Mouse (Mus musculus) megakaryocyte, adult 5-6 weeks (primary cell): Measurements from ENCODE around the gene Rpn2. TPM values are rescaled to one million over a fixed set of nuclear protein-coding genes. Genes with fewer than 3 reads are reported as not detected.
A peak's percentile ranks its signal among the peaks of the same experiment; 100 is the strongest.

ENCODE experiments used
- ATAC-seq: 2 replicates; pipeline ENCODE4 v1.8.0; 2016; ENCODE audit warnings: mild to moderate bottlenecking, inconsistent platforms; ENCODE audit not compliant: poor library complexity, severe bottlenecking
- total RNA-seq, 2 experiments: library from RNA; stranded (forward) in 1 of 2; stranded (reverse) in 1 of 2; fragments of 153-499, 151-499 nt in 1 of 2; fragments of 221-1000, 200-1000 nt in 1 of 2; gene quantifications; 2 replicates each; pipeline versions ENCODE4 v1.2.3 to v1.2.4; 2015 to 2017

The Rpn2 gene
- total RNA-seq, 2 experiments from 2014 or later: 198 to 210 TPM

DNA sequence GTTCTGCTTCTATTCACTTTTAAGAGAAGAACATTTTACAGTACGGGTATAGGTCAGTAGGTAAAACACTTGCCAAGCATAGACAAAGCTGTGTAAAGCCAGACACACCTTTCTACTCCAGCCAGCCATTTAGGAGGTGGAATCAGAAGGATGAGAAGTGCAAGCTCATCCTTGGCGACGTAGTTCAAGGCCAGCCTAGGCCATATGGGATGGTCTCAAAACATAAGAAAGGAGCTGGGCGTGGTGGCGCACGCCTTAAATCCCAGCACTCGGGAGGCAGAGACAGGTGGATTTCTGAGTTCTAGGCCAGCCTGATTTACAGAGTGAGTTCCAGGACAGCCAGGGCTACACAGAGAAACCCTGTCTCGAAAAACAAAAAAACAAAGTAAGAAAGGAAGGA, 30.8 kb downstream of the Rpn2 start:
- ATAC-seq: no peak

DNA sequence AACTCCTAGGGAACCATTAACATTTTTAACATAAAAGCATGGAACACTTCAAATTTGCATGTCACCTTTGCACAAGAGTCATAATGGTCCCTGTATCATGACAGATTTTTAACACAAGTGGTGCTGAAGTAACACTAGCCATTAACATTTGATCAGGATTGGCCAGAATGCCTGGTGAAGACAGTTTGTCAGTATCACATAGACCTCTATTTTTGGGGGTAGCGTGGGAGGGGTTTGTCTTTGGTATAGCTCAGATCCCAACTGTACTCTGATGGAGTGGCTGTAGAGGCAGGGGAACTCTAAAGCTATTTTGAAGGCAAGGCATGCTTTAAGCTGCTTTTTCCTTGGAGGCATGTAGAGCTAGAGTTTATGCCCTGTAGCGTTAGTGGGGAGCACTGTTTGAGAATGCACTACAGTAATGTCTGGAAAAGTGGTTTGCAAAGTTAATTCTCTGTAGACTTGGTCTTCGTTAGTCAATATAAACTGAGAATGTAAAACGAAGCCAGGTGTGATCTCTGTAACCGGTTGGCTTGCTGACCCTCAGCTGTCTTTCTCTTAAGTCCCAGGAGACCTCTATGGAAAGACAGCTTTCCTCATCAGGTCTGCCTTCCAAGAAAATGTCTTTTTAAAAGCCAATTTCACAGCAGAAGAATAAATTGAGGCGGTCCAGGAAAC, 32.3 kb downstream of the Rpn2 start:
- no peak for ATAC-seq

DNA sequence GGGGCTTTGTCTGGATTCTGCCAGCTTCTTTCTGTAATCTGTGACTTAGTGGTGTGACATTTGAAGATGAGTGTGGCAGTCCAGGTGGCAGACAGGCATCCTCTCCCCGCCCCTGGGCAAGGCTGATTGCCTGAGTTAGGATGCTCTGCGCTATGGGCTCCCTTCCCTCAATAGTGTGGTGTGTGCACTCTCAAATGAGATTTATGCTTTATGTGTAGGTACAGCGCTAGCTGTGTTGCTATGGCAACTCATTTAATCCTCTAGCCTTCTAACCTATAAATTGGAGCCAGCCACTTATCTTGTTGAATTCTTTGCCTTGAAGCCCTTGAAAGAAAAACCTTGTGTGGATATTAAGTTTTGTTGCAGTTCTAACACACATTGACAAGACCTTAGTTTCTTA, 34.9 kb downstream of the Rpn2 start:
- no peak for ATAC-seq

DNA sequence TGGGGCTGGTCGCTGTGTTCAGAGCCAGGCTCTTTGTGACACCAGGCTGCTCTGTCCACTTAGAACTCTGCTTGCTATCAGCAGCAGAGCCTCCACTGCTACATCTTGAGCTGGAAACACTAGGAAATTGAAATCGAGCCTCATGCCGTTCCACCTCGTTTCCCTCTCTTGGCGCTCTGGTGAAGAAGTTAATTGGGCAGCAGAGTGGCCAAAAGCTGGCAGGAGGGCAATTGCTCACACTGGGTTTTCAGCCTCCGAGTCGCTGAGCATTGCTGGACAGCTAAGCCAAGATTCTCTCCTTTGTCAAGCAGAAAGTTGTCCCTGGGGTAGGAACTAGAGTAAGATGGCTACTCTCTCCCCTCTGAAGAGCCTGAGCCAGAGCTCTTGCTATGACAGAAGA, 35.5 kb downstream of the Rpn2 start:
- no peak for ATAC-seq

DNA sequence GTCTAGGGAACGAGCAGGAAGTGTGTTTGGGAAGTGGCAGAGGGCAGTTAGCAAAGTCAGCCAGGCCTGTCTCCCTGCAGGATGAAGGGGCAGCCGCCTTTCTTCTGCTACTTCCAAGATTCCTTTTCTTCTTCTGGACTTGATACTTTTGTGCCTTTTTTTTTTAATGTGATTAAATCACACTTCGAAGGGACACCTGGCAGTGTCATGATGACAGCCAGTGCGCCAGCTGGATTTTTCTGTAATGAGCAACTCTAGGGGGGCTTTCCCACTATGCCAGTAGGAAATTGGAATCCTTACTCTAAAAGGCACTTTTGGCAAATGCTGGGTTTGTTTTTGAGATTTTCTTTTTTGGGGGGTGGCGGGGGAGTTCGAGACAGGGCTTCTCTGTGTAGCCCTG, 36.7 kb downstream of the Rpn2 start:
- ATAC-seq: no peak

DNA sequence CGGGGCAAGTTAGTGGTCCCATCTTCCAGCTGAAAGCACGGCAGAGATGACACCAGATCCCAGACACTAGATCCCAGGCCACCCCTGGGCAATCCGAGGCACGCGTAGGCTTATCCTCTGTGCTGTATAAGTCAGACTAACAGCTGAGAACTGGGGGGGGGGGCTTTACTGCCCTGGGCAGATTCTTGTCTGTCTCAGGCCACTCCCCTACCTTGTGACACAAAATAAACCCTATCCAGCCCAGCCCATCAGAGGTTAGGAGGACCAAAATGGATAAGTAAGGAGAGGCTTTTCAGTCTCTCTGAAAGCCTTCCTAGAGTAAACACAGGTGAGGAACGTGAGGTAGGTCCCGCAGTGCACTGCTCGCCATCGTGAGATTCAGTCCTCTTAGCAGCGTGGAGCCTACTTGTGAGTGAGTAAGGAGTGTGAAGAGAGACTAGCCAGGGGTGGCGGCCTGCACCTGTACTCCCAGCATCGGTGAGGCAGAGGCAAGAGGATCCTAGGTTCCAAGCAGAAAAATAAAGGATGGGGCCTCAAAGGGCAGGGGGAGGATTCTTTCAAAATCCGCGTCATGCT, 37.6 kb downstream of the Rpn2 start:
- no peak for ATAC-seq

DNA sequence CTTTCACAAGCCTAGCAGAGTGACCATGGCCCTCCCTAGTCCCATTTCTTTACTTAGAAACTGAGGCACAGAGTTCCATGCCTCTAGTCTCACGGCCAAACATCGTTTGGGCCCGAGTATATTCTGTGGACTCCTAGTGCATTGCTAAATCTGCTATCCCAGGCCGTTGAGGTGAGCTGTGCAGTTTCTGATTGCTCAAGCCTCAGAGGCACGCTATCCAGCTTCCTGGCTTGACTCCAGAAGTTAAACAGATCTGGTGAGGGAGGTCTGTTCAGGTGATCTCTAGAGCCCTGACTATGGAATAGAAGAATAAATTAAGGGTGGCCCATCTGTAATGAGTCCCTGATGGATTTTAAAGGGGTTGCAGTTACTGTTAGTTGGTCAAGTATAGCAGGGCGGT, 38.4 kb downstream of the Rpn2 start:
- ATAC-seq: no peak

DNA sequence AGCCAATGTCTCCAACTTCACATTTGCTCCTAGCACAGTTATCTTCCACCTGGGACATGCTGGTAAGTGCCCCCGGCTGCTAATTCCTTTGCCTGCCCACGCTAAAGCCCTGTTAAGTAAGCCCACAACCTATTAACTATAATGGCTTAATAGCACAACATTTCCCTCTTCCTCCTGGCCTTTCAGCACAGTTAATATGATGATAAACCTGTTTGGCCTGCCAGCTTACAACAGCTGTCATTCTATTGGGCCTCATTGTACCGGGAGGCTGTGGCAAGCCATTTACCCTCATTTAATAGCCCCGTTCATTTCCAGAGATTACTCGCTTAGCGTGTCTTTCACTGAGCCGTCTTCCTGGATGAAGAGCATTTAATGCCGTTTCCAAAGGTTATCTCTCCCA, 41.3 kb downstream of the Rpn2 start:
- ATAC-seq: no peak

DNA sequence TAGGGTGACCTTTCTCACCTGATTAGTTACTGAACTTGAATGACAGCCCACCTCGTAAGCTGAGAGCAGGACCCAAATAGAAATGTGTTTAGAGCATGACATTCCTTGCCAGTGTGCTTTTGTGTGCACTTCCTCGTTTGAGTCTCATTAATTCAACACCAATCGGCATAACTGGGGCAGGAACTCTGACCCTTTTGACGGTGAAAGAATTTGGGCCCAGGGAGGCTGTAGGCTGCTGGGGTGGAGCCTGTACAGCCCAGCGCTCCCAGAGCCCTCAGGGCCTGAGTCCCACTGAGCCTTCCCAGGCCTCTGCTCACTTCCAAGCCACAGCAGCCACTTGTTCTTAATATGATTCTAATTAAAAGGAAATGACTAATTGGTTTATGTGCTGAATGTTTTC, 42.1 kb downstream of the Rpn2 start:
- ATAC-seq: no peak

DNA sequence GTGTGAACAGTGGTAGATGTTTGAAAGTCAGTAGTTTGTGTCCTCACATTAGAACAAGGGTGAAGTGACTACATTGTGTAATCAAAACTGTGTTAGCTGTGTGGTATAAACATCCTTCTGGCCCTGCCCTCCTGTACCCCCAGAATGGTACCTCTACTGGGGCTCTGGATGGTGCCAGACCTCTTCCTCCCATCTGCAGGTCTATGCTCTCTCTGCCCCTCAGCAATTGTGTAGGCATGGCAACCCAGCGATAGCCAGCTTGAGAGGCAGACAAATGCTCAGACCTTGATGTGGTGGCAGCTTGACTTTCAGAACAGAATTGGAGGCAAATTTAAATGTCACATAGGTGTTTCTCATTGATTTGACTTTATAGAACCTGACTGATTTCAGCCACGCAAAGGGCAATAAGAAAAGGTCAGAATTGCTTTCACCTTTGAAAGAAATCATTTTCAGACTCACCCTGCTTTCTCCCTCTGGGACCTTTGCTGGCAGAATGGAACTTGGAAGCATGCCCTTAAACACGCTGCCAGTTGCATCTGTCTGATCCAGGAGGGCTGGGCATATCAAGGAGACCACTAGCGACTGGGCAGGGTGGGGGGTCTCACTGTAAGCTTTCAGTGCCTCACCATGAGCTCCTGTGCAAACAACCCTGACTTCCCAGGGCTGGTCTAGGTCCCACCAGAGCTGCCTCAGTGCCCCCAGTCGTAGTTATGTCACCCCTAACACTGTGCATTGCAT, 43.4 kb downstream of the Rpn2 start:
- no peak for ATAC-seq

DNA sequence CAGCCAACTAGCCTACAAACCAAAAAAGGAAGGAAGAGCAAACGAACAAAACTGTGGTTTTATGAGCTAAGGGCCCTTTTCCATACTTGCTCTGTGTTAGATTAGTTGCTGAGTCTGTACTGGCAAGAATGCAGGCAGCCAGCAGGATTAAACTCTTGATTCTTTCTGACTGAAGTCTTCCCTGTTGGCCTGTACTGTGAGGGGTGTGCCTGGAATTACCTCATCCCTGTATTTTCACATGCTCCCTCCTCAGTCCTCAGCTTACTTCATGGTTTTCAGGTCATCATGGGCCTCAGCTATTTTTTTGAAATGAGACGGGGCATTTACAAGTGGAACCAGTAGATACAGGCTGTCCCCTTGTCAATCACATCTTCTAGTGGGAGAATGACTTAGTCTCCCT, 46.4 kb downstream of the Rpn2 start:
- no peak for ATAC-seq

DNA sequence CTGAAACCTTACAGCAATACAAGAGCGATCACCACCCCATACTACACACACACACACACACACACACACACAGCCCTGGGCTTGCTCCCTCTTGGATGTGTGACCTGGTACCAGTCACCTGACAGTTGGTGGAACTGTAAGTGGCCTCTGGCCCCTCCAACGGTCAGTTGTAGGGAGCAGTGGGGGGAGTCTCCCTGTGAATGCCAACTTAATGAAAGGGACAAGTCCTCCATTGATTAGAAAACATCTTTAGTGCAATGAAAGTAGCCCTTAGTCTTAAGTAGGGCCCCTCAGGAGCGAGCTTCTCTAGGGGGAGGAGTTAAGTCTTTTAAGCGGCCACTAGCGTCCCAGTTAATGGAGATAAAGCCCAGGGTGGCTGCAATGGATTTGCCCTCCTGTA, 49.3 kb downstream of the Rpn2 start:
- ATAC-seq: no peak

DNA sequence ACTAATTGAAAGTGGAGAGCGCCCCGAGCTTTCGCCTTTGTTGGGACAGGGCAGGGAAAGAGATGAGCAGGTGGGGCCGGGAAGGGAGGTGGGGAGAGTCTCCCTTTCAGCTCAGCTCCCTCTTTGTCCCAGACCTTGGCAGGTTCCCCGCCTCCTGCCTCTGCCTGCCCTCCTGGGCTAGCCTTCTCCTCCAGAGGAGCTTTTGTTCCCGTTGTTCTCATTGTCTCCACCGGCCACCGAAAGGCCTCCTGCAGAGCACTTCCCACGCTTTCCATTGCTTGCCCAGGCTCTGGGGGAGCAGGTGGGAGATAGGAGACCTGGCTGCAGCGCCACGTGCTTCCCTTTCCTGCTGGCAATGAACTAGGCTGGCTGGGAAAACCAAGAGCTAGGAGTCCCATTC, 49.8 kb downstream of the Rpn2 start:
- ATAC-seq: no peak

DNA sequence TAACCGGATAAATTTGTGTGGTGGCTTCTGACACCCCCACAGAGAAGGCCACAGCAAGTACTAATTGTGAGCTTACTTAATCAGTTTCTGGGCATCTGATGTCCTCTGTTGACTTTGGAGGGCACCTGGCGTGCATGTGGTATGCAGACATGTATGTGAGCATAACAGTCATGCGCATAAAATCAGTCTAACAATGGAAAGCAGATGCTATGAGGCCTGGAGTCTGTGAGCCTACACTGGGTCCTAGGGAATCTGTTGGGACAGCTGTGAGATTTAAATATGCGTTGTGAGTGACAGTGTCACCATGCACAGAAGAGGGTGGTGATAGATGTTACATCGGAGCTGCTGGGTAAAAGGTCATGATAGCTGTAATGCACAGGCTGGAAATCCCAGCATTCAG, 53.2 kb downstream of the Rpn2 start:
- ATAC-seq: no peak

DNA sequence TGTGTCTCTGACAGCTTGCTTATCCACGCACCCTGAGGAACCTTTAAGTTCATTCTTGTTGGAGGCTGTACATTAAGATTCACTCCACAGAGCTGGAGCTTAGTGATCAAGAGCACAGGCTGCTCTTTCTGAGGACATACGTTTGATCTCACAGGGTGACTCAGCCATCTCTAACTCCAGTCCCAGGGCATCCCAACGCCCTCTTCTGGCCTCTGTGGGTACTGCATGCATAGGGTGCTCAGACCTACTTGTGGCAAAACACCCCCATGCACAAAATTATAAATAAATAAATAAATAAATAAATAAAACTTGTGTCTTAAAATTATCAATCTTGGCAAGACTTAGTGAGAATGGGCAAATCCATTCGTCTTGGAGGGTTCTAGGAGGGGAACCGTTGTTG, 59.8 kb downstream of the Rpn2 start:
- peak; percentile 71 for ATAC-seq

DNA sequence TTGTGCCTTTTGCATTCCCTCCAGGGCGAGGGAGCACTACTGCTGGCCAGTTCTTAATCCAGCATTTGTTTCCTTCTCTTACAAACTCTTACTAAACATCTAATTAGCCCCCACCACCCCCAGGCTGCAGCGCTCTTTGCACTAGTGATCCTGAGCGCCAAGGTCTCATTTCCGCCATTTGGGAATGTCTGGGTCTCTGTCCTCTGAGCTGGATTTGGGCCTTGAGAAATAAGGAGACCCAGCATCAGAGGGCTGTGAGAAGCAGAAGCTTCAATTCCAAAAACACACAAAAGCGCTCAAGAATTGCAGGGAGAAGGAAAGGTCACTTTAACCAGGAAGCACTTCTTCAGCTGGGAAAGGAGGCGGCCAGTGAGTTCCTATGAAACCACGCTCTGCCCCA, 60.7 kb downstream of the Rpn2 start:
- no peak for ATAC-seq

DNA sequence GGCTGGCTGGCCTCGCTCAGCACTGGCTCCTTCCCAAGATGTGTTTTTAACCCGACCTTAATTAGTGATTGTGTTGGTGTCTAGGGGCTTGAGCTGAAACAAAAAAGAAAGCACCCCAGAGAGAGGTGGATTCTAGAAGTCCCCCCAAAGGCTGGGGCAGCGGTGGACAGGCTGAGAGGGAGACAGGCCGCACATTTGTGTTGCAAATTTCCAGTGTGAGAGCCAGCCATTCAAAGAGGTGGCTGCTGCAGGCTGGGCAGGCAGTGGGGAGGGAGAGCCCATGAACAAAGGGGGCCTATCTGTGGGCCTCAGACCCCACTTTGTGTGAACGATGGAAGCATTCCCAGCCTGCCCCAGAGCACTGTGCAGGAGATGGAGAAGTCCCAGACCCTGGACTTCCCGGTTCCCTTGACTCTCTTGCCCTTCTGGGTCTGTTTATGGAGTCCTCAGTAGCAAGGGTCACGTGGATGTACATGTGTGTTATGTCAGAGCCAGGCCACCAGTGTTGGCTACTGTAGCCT, 61.5 kb downstream of the Rpn2 start:
- no peak for ATAC-seq

DNA sequence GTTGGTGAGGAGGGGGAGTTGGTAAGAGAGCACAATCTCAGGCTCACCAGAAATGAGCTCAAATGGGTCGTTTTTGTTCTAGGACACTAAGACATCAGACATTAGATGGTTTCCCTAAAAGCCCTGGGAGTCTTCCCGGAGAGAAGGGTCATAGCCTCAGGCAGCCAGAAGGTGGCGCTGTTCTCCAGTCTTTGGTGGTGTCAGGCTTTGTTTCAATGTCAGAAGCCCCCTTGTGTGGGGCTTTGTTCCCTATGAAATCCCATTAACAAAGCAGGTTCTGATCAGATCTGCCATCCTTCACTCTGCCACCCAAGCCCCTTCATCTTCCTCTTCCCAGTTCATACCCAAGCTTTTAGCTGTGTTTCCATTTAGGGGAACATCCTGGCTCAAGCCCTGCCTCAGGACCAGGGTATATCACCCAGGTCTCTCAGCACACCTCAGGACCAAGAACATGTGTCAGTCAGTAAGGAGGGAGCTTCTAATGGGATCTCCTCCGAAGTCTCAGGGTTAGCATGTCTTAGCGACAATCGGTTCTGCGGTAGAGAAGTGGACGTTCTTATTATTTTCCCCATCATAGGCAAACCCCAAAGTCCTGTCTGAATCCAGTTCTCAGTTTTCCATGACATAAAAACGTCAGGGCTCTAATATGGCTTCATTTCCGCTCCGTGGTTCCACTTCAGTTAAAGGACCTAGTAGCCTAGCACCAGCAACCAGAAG, 62.9 kb downstream of the Rpn2 start:
- ATAC-seq: peak; percentile 47

DNA sequence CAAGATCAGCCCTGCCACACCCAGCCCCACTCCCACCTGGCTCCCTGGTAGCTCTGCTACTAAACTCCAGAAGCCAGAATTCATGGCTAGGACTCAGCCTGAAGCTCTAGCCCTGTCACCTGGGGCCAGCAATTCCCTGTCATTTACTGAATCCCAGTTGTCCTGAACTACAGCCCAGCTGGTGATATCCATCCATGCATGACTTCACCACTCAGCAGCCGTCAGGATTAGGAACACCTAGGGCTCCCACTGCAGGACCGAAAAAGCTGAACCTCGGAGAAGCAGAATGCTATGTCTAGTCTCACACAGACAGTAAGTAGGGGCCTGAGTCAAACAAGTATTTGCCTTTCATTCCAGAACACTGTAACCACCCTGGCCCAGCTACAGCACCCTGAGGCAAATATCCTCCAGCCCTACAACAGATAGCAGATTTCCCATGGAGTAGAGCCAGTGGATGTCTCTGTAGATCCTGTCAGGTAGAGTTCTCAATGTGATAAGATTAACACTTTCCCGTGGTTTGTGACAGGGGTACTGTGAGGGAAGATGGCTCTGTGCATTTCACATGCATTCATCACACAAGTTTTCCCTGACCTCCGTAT, 63.6 kb downstream of the Rpn2 start:
- ATAC-seq: no peak

DNA sequence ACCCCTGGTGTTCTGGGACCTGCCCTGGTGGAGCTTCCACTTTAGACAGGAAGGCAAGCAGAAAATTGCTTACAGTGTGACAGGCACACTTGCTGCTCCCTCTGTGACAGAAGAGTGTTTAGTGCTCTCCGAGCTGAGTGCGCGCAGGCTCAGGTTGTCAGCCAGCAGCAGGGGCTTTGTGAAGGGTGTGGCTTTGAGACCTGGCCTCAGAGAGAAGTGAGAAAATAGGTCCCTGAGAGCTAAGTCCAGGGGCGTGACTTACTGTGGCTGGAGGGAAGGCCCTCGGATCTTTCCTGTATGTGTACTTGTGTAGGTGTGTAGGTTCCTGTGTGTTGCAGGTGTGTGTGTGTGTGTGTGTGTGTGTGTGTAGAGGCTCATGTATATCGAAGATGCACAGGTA, 64.5 kb downstream of the Rpn2 start:
- no peak for ATAC-seq
